Mouse (Mus musculus) testis, adult 2 months (tissue): ENCODE results near the gene D6Ertd527e.

ENCODE experiments used
- CTCF ChIP-seq: fragments of 200-500 bp; IDR thresholded peaks from 2 replicates; pipeline ENCODE4 v1.5.1; 2012; ENCODE audit warnings: low read depth, mild to moderate bottlenecking, inconsistent platforms, low read length, moderate library complexity; ENCODE audit not compliant: control insufficient read depth, insufficient read depth, insufficient replicate concordance
- POLR2A ChIP-seq: fragments of 200-500 bp; IDR thresholded peaks from 2 replicates; pipeline ENCODE4 v1.6.1; 2012; ENCODE audit warnings: low read depth, mild to moderate bottlenecking, inconsistent platforms, low read length, moderate library complexity; ENCODE audit not compliant: control insufficient read depth

GRCm38 (mm10) chr6:87120661-87121060 is 16.1 kb downstream of the D6Ertd527e start:
- peak; percentile 87; the same call in 1 of the 2 replicates for TF ChIP-seq CTCF
- TF ChIP-seq POLR2A, result no peak
